Mouse (Mus musculus) lung, postnatal 0 days (tissue): Measurements from ENCODE around the gene Cadps2.

ENCODE experiments used
- CTCF ChIP-seq: IDR thresholded peaks from 2 replicates; pipeline ENCODE4 v1.5.1; 2016; ENCODE audit warnings: antibody characterized with exemption, mild to moderate bottlenecking
- EP300 ChIP-seq: IDR thresholded peaks from 2 replicates; pipeline ENCODE4 v1.6.1; 2016; ENCODE audit warnings: antibody characterized with exemption, mild to moderate bottlenecking, control low read depth

DNA sequence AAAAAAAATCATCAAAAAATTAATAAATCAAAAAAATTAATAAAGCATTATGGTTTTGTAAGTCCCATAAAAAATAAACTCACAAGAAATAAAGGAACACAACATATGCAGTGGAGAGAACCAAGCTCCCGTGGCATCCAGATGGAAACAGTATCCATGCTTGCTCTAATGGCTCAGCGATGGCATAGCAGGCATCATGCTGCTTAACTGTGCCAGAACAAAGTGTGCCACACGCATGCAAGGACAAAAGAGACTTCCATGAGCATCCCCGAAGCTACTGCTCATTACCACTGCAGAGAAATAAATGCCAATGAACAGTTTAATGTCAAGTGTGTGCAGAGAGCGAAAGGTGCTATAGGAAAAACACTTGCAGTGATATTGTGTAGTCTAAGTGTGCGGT lies 29.9 kb downstream of the Cadps2 start:
- TF ChIP-seq CTCF, result no peak
- no peak for TF ChIP-seq EP300
